Mouse (Mus musculus): ENCODE data around the gene Cd1d1. TPM values are rescaled to one million over a fixed set of nuclear protein-coding genes. Genes with fewer than 3 reads are reported as not detected.
"Not testable (repeated sequence)": the region's sequence is repeated elsewhere in the genome, so short reads cannot be mapped to it uniquely, and the experiment has no call there.

Gene Cd1d1
- total and polyA plus RNA-seq, 3 experiments, result 0.05 TPM; not detected in 2

DNA sequence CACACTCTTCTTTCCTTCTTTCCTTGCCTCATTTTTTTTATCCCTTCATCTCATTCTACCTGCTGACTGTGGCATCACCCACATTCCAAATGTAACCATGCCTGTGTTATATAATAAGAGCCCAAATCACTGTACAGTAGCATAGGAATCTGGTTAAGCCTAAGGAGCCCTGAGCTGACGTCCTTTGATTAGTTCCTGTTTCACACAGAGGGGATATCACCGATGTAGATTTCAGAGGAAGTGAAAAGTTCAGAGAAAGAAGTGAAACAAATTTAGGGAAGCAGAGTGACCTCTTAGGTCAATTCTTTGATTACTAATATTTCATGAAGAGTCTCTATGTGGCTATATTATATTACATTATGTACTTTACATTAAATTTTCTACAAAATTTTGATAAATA is 18.5 kb upstream of the Cd1d1 start:
- no peak for ATAC-seq (ENCODE audit: extremely low read depth, insufficient number of reproducible peaks, low FRiP score, poor library complexity, severe bottlenecking)
- no peak for TF ChIP-seq TAL1 (conservative IDR thresholded peaks at IDR 0.05; ENCODE audit: low read depth, low read length)
- TF ChIP-seq CTCF (IDR thresholded peaks at IDR 0.05; ENCODE audit: low read depth, low read length), result no peak
- no peak for TF ChIP-seq POLR2AphosphoS5 (IDR thresholded peaks at IDR 0.05; ENCODE audit: insufficient replicate concordance, low read depth, low read length)
- TF ChIP-seq GATA1 (IDR thresholded peaks at IDR 0.05; ENCODE audit: borderline replicate concordance, low read length), result no peak
- no peak for TF ChIP-seq GATA2 (IDR thresholded peaks at IDR 0.05; ENCODE audit: borderline replicate concordance, low read depth, low read length)
- Histone ChIP-seq H3K4me3 (ENCODE audit: low read depth, low read length) (no peak overlapping the region), H3K36me3 (replicated peaks) (no peaks in the 10 kb centered on the region), H3K4me1 (ENCODE audit: insufficient read depth, low read depth, low read length) (no peaks in the 10 kb centered on the region), H3K27me3 (ENCODE audit: insufficient read depth, low read length) (peaks cover 6% of the 10 kb centered on the region; the same call in 1 of the 2 replicates), H3K9me3 (replicated peaks) (no peaks in the 10 kb centered on the region)
- DNase-seq (ENCODE audit: low spot score), result no peak

DNA sequence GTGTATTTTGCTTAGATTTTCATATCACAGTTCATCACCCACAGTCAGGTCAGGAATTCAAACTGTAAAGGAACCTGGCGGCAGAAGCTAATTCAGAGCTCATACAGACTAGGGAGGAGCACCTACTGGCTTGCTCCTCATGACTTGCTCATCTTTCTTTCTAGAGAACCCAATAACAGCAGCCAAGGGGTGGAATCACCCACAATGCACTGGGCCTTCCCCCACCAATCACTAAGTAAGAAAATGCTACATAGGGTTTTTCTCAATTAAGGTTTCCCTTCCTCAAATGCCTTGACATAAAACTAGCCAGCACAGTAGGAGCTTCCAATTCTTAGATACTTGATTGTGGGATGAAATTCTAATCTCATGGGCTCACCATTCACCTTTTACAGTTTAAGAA is 17.8 kb upstream of the Cd1d1 start:
- ATAC-seq (ENCODE audit: extremely low read depth, insufficient number of reproducible peaks, low FRiP score, poor library complexity, severe bottlenecking), result no peak

DNA sequence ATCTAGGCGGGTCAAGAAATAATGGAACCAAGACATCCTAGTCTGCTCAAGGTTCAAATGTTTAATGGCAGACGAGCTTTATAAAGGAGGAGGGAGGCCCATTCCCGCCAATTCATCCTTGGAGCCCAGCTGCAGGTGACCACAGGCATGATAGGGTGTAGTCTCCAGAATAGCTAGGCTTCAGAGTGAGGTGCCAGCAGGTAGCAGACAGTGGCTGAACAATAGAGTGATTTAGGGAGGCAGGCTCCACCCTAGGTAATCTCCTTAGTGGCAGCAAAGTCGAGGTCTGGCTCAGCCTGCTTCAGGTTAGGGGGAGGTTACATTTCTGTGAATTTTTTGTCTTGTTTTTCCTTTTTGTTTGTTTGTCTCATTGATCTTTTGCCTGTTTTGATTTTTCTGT is 16.7 kb upstream of the Cd1d1 start:
- no peaks in the 10 kb centered on the region for H3K9me3 ChIP-seq (replicated peaks)
- DNase-seq (ENCODE audit: low spot score) (no peak), ATAC-seq (ENCODE audit: extremely low read depth, insufficient number of reproducible peaks, low FRiP score, poor library complexity, severe bottlenecking) (no peak)
- no peak for TF ChIP-seq GATA1 (IDR thresholded peaks at IDR 0.05; ENCODE audit: borderline replicate concordance, low read length)
- TF ChIP-seq TAL1 (conservative IDR thresholded peaks at IDR 0.05; ENCODE audit: low read depth, low read length), result no peak
- no peak for TF ChIP-seq CTCF (IDR thresholded peaks at IDR 0.05; ENCODE audit: low read depth, low read length)
- TF ChIP-seq POLR2AphosphoS5 (IDR thresholded peaks at IDR 0.05; ENCODE audit: insufficient replicate concordance, low read depth, low read length), result no peak
- TF ChIP-seq GATA2 (IDR thresholded peaks at IDR 0.05; ENCODE audit: borderline replicate concordance, low read depth, low read length), result no peak
- H3K4me3 ChIP-seq (ENCODE audit: low read depth, low read length), result no peak overlapping the region
- H3K27me3 ChIP-seq (ENCODE audit: insufficient read depth, low read length), result peaks cover 6% of the 10 kb centered on the region; the same call in 1 of the 2 replicates
- no peaks in the 10 kb centered on the region for H3K36me3 ChIP-seq (replicated peaks)
- H3K4me1 ChIP-seq (ENCODE audit: insufficient read depth, low read depth, low read length), result no peaks in the 10 kb centered on the region

More for the DNA sequence above, 17.8 kb upstream of the Cd1d1 start:
- Histone ChIP-seq H3K9me3 (replicated peaks) (no peaks in the 10 kb centered on the region), H3K4me3 (ENCODE audit: low read depth, low read length) (no peak overlapping the region), H3K4me1 (ENCODE audit: insufficient read depth, low read depth, low read length) (no peaks in the 10 kb centered on the region), H3K27me3 (ENCODE audit: insufficient read depth, low read length) (peaks cover 6% of the 10 kb centered on the region; the same call in 1 of the 2 replicates), H3K36me3 (replicated peaks) (no peaks in the 10 kb centered on the region)
- DNase-seq (ENCODE audit: low spot score), result no peak
- no peak for TF ChIP-seq TAL1 (conservative IDR thresholded peaks at IDR 0.05; ENCODE audit: low read depth, low read length)
- TF ChIP-seq GATA2 (IDR thresholded peaks at IDR 0.05; ENCODE audit: borderline replicate concordance, low read depth, low read length), result no peak
- TF ChIP-seq POLR2AphosphoS5 (IDR thresholded peaks at IDR 0.05; ENCODE audit: insufficient replicate concordance, low read depth, low read length), result no peak
- TF ChIP-seq CTCF (IDR thresholded peaks at IDR 0.05; ENCODE audit: low read depth, low read length), result no peak
- TF ChIP-seq GATA1 (IDR thresholded peaks at IDR 0.05; ENCODE audit: borderline replicate concordance, low read length), result no peak

DNA sequence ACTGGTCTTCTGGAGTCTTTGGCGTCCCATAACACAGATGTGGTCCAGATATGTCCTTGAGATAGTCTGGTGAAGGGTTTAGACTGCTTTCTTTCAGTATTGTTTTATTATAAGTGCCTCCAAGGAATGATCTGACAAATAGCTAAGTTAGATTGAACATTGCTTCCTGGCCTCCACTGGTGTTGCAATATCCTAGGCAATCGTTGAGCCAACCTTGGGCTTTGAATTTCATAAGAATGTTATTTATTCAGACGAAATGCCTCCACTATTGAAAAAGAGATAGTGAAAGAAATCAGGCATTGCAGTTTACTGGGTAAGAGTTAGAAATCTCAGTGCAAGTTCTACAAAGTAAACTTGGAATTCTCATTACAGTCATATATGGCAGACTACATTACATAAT is 13.2 kb upstream of the Cd1d1 start:
- H3K27me3 ChIP-seq (ENCODE audit: insufficient read depth, low read length); ATAC-seq (ENCODE audit: extremely low read depth, insufficient number of reproducible peaks, low FRiP score, poor library complexity, severe bottlenecking); DNase-seq (ENCODE audit: low spot score); H3K9me3 ChIP-seq (replicated peaks); H3K36me3 ChIP-seq (replicated peaks); H3K4me1 ChIP-seq (ENCODE audit: insufficient read depth, low read depth, low read length); H3K4me3 ChIP-seq (ENCODE audit: low read depth, low read length): not testable (repeated sequence)

DNA sequence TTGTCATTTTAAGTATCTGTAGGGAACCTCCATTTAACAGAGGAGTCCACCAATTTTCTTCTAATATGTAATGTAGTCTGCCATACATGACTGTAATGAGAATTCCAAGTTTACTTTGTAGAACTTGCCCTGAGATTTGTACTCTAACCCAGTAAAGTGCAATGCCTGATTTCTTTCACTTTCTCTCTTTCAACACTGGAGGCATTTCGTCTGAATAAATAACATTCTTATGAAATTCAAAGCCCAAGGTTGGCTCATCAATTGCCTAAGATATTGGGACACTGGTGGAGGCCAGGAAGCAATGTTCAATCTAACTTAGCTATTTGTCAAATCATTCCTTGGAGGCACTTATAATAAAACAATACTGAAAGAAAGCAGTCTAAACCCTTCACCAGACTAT is 9.0 kb upstream of the Cd1d1 start:
- ATAC-seq (ENCODE audit: extremely low read depth, insufficient number of reproducible peaks, low FRiP score, poor library complexity, severe bottlenecking); DNase-seq (ENCODE audit: low spot score); H3K36me3 ChIP-seq (replicated peaks); H3K4me1 ChIP-seq (ENCODE audit: insufficient read depth, low read depth, low read length); H3K9me3 ChIP-seq (replicated peaks); H3K4me3 ChIP-seq (ENCODE audit: low read depth, low read length); H3K27me3 ChIP-seq (ENCODE audit: insufficient read depth, low read length): not testable (repeated sequence)

DNA sequence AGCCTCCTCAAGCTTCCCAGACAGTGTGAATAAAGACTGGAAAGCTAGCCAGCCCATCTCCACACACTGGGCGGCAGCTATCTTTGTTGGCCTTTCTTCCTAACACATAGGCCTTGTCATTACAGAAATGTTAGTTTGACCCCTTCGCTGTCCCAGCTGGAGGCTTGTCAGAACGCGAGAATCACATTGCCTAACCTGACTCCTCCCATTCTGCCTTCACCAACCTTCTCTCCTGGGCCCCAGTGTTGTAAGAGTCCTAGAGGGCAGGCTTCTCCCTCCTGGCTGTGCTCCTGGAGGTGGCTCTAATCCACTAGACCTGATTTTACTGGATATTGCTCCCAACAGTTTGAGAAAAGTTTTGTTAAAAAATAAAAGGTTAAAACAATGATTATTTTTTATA is 1.4 kb upstream of the Cd1d1 start:
- Histone ChIP-seq H3K36me3 (replicated peaks) (no peaks in the 10 kb centered on the region), H3K9me3 (replicated peaks) (no peaks in the 10 kb centered on the region), H3K27me3 (ENCODE audit: insufficient read depth, low read length) (peaks cover 14% of the 10 kb centered on the region; the same call in 1 of the 2 replicates), H3K4me1 (ENCODE audit: insufficient read depth, low read depth, low read length) (no peaks in the 10 kb centered on the region), H3K4me3 (ENCODE audit: low read depth, low read length) (no peak overlapping the region)
- TF ChIP-seq TAL1 (conservative IDR thresholded peaks at IDR 0.05; ENCODE audit: low read depth, low read length), result no peak
- DNase-seq (ENCODE audit: low spot score), result no peak
- ATAC-seq (ENCODE audit: extremely low read depth, insufficient number of reproducible peaks, low FRiP score, poor library complexity, severe bottlenecking), result no peak

DNA sequence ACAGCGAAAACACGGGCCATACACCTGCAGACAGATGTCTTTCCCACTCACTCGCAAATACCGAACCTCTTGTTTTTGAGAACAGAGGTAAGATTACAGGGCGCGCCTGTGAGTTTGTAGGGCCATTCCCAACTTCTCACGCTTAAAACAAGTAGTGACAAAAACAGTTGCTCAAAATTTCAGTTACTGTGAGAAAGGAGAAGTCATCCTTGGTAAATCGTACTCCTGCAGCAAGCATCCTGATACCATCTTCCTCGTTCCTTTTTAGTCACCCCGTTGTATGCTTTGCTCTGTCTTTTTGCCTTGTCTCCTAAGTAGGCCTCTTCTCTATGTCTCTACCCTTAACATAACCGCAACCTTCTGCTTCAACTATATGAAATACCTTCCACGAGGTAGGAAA is 810 bp upstream of the Cd1d1 start:
- no peak for DNase-seq (ENCODE audit: low spot score)
- H3K27me3 ChIP-seq (ENCODE audit: insufficient read depth, low read length), result peaks cover 12% of the 10 kb centered on the region; the same call in 1 of the 2 replicates
- no peak overlapping the region for H3K4me3 ChIP-seq (ENCODE audit: low read depth, low read length)
- H3K9me3 ChIP-seq (replicated peaks), result no peaks in the 10 kb centered on the region
- TF ChIP-seq GATA2 (IDR thresholded peaks at IDR 0.05; ENCODE audit: borderline replicate concordance, low read depth, low read length), result no peak
- TF ChIP-seq CTCF (IDR thresholded peaks at IDR 0.05; ENCODE audit: low read depth, low read length), result no peak
- no peak for TF ChIP-seq GATA1 (IDR thresholded peaks at IDR 0.05; ENCODE audit: borderline replicate concordance, low read length)
- no peak for TF ChIP-seq POLR2AphosphoS5 (IDR thresholded peaks at IDR 0.05; ENCODE audit: insufficient replicate concordance, low read depth, low read length)
- no peak for TF ChIP-seq TAL1 (conservative IDR thresholded peaks at IDR 0.05; ENCODE audit: low read depth, low read length)
- no peaks in the 10 kb centered on the region for H3K4me1 ChIP-seq (ENCODE audit: insufficient read depth, low read depth, low read length)
- ATAC-seq (ENCODE audit: extremely low read depth, insufficient number of reproducible peaks, low FRiP score, poor library complexity, severe bottlenecking), result no peak
- H3K36me3 ChIP-seq (replicated peaks), result no peaks in the 10 kb centered on the region

DNA sequence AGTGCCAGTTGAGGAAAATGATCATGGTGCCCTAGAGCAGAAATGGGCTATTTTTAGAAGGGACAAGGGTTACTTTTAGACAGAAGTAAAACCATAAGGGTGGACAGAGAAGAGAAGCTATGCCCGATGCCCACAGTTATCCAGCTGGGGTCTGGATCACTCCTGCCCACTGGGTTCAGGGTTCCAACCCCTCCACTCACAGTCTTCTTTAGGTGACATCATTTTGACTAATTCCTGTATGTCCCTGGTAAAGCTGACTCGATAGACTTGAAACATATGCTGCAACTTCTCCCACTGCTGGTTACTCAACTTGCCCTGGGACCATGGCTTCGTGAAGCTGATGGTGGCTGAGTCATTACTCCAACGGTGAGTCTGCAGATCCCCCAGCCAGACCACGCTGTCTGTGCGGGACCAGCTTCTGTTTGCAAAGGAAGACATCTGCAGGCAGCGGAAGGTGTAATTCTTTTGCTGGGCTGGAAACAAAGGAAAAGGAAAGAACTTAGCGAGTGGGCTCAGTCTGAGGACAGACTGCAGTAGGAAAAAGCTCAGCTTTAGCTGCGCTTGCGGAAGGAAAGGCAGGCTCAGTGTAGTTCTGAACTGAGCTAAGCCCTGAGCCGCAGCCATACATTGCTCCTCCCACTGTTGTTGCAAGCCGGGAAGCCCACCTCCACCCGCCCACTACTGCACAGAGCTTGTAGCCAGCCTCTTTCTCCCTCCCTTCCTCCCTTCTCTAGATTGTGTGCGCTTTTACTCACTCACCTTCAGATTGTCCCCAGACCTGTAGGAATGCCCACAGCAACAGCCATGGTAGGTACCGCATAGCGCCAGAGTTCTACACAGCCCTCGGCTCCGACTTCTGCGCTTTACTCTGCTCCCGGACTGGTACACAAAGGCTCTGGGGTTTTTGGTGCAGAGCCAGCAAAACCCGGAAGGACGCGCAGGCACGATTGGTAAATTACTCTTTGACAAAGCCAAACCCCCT is 517 bp downstream of the Cd1d1 start:
- not testable (repeated sequence) for DNase-seq (ENCODE audit: low spot score); ATAC-seq (ENCODE audit: extremely low read depth, insufficient number of reproducible peaks, low FRiP score, poor library complexity, severe bottlenecking); H3K4me3 ChIP-seq (ENCODE audit: low read depth, low read length)

More for the DNA sequence above, 517 bp downstream of the Cd1d1 start:
- H3K9me3 ChIP-seq (replicated peaks); H3K36me3 ChIP-seq (replicated peaks); H3K27me3 ChIP-seq (ENCODE audit: insufficient read depth, low read length); H3K4me1 ChIP-seq (ENCODE audit: insufficient read depth, low read depth, low read length): not testable (repeated sequence)

Data from G1E (cell line).